20 mouse cellular contexts compared by ENCODE assay signal in the genomic region with DNA sequence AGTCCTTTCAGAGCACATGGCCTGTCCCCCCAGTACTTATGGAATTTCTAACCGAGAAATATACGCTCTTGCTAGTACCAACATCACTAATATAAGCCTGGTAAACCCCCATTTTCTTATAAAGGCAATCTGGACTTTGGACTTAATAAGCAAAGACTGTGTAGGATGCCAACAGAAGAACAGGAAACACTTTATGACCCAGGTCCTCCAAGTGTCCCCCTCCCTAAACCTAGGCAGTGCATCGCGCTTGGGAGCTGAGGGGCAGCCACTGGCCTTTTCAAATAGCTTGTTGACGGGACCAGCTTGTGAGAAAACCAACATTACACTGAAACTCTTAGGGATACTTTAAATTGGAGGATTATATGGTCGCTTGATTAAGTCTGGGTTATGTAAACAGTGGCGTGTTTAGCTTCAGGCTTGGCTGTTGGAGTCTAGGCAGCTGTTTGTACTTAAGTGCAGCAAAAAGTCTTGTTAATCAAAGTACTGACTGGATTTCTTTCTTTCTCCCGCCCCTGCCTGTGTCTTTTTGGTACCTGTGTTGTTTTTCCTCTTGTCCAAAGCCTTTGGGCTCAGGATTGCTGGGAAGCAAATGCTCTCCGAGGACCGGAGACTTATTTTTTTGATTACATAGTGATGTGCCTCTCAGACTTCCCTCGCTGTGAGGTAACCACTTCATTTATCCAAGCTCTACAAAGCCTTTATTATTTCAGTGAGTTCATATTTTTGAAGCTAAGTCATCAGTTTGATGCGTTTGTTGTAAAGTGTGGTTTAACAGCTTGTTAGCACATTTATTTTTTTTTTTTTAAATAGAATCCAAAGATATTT.
DNase-seq lines count a peak whose midpoint lies in the region; ATAC-seq and TF ChIP-seq lines count a peak whose summit lies in the region.
"Had no signal": no experiment of that assay in that cellular context is flagged by ENCODE, and none has a peak within 500 bp of the region (broad histone marks: within the 10 kb centered on the region; RNA-seq: fewer than 3 reads in every experiment).

No protein-coding gene starts in this region.

- 35% methylated on average over 12 of the region's 12 CpGs for WGBS in intestine, embryonic 14.5 days
- 32% methylated on average over 12 of the region's 12 CpGs for WGBS in intestine, postnatal 0 days
- 23% methylated on average over 12 of the region's 12 CpGs for WGBS in embryonic facial prominence, embryonic 11.5 days
- 17% methylated on average over 12 of the region's 12 CpGs for WGBS in limb, embryonic 13.5 days

- H3K4me2 ChIP-seq in intestine, embryonic 14.5 days (ENCODE audit: low read length), result 0 out of 2 replicates have a peak overlapping the region, but pooled peaks have one; percentile 2
- H3K4me2 ChIP-seq in intestine, postnatal 0 days (replicated peaks; ENCODE audit: low read depth), result no peak overlapping the region
- no peak overlapping the region for H3K4me2 ChIP-seq in embryonic facial prominence, embryonic 11.5 days (ENCODE audit: low read depth, low read length)
- peak overlapping the region; percentile 34 for H3K4me2 ChIP-seq in limb, embryonic 13.5 days (replicated peaks)
- H3K4me2 ChIP-seq: midbrain, embryonic 15.5 days; neural tube, embryonic 12.5 days had no signal

- no peak for TF ChIP-seq CTCF in intestine, postnatal 0 days (IDR thresholded peaks at IDR 0.05; ENCODE audit: low read depth)
- no peak for TF ChIP-seq CTCF in Patski (IDR thresholded peaks at IDR 0.05)

- in situ Hi-C loops in Patski (cut with MboI; ENCODE audit: low pct_unique_long_range_greater_than_20kb), result no loop called here

- no peak overlapping the region for H3K4me3 ChIP-seq in intestine, embryonic 14.5 days (ENCODE audit: low read depth, low read length)
- H3K4me3 ChIP-seq in intestine, postnatal 0 days (ENCODE audit: low read depth, low read length), result no peak overlapping the region
- H3K4me3 ChIP-seq in embryonic facial prominence, embryonic 11.5 days (ENCODE audit: low read depth, low read length), result no peak overlapping the region
- H3K4me3 ChIP-seq in limb, embryonic 13.5 days, result no peak overlapping the region
- H3K4me3 ChIP-seq: erythroblast, embryonic 14.5 days; midbrain, embryonic 15.5 days; neural tube, embryonic 12.5 days had no signal

- H3K36me3 ChIP-seq in intestine, embryonic 14.5 days (ENCODE audit: control insufficient read depth, insufficient read depth, low read length), result no peaks in the 10 kb centered on the region
- no peaks in the 10 kb centered on the region for H3K36me3 ChIP-seq in intestine, postnatal 0 days (ENCODE audit: control insufficient read depth, insufficient read depth)
- H3K36me3 ChIP-seq in embryonic facial prominence, embryonic 11.5 days (replicated peaks; ENCODE audit: control insufficient read depth, insufficient read depth, low read depth, low read length), result no peaks in the 10 kb centered on the region
- no peaks in the 10 kb centered on the region for H3K36me3 ChIP-seq in limb, embryonic 13.5 days
- H3K36me3 ChIP-seq: midbrain, embryonic 15.5 days; neural tube, embryonic 12.5 days had no signal

- no peak for ATAC-seq in intestine, embryonic 14.5 days (replicated peaks; ENCODE audit: low FRiP score, low TSS enrichment, low read depth)
- ATAC-seq in intestine, postnatal 0 days, result no peak
- peak; percentile 60 for ATAC-seq in Patski
- ATAC-seq in embryonic facial prominence, embryonic 11.5 days (replicated peaks; ENCODE audit: insufficient number of reproducible peaks, low FRiP score, low TSS enrichment, low read depth), result 0 out of 2 replicates have a peak, but pooled peaks have one; percentile 60
- peak; percentile 69; the same call in 1 of the 2 replicates for ATAC-seq in limb, embryonic 13.5 days (ENCODE audit: low FRiP score, low read depth)
- ATAC-seq: activated CD4-positive, CD25-positive, alpha-beta regulatory T cell, adult 4 months; liver, postnatal 0 days had no signal

- H3K27me3 ChIP-seq in intestine, embryonic 14.5 days (replicated peaks; ENCODE audit: control insufficient read depth, insufficient read depth, low read length), result no peaks in the 10 kb centered on the region
- H3K27me3 ChIP-seq in intestine, postnatal 0 days (replicated peaks; ENCODE audit: control insufficient read depth, insufficient read depth, low read length), result no peaks in the 10 kb centered on the region
- H3K27me3 ChIP-seq in Patski, result peaks cover 19% of the 10 kb centered on the region
- no peaks in the 10 kb centered on the region for H3K27me3 ChIP-seq in embryonic facial prominence, embryonic 11.5 days (ENCODE audit: control insufficient read depth, insufficient read depth, low read length)
- peaks cover 9% of the 10 kb centered on the region; the same call in 1 of the 2 replicates for H3K27me3 ChIP-seq in limb, embryonic 13.5 days
- H3K27me3 ChIP-seq: neural tube, embryonic 12.5 days had no signal

- no peaks in the 10 kb centered on the region for H3K9me3 ChIP-seq in intestine, embryonic 14.5 days (ENCODE audit: control insufficient read depth, low read length)
- H3K9me3 ChIP-seq in intestine, postnatal 0 days (ENCODE audit: control insufficient read depth), result no peaks in the 10 kb centered on the region
- H3K9me3 ChIP-seq in embryonic facial prominence, embryonic 11.5 days (replicated peaks; ENCODE audit: control insufficient read depth, low read length), result no peaks in the 10 kb centered on the region
- no peaks in the 10 kb centered on the region for H3K9me3 ChIP-seq in limb, embryonic 13.5 days
- H3K9me3 ChIP-seq: midbrain, embryonic 15.5 days; neural tube, embryonic 12.5 days had no signal

- no peak overlapping the region for H3K9ac ChIP-seq in intestine, embryonic 14.5 days (ENCODE audit: low read length)
- H3K9ac ChIP-seq in intestine, postnatal 0 days (ENCODE audit: low read depth, low read length), result no peak overlapping the region
- no peak overlapping the region for H3K9ac ChIP-seq in embryonic facial prominence, embryonic 11.5 days (replicated peaks; ENCODE audit: low read length)
- H3K9ac ChIP-seq in limb, embryonic 13.5 days, result no peak overlapping the region
- H3K9ac ChIP-seq: liver, postnatal 0 days; midbrain, embryonic 15.5 days; neural tube, embryonic 12.5 days had no signal

- POLR2A ChIA-PET in Patski (lab: Charles Lee), result no interaction called here

- CTCF ChIA-PET in Patski (lab: Charles Lee), result interaction anchor here (0.7 kb wide), 1 partner anchor 10 kb away, joined by 3 read pairs; no protein-coding TSS in a partner anchor

- H3K27ac ChIP-seq in intestine, embryonic 14.5 days (ENCODE audit: low read depth), result no peak overlapping the region
- no peak overlapping the region for H3K27ac ChIP-seq in intestine, postnatal 0 days (ENCODE audit: low read depth, low read length)
- H3K27ac ChIP-seq in embryonic facial prominence, embryonic 11.5 days (replicated peaks; ENCODE audit: low read depth, low read length), result no peak overlapping the region
- peak overlapping the region; percentile 2; the same call in 1 of the 2 replicates for H3K27ac ChIP-seq in limb, embryonic 13.5 days
- H3K27ac ChIP-seq: midbrain, embryonic 15.5 days; neural tube, embryonic 12.5 days had no signal

- DNase-seq in intestine, embryonic 14.5 days (ENCODE audit: low spot score), result no peak
- DNase-seq in Patski (ENCODE audit: low read depth, low spot score), result peak; percentile 38
- peak; percentile 74 for DNase-seq in embryonic facial prominence, embryonic 11.5 days (ENCODE audit: low spot score)
- DNase-seq in ovary, postnatal 36 days (ENCODE audit: low spot score), result no peak
- DNase-seq in adrenal gland, postnatal 25 days, result no peak
- DNase-seq: cerebellum, adult 9-10 months; heart, adult 11 months; heart, postnatal 4 days; kidney, adult 18-20 months; layer of hippocampus, adult 9-11 months; liver, postnatal 0 days; retina, postnatal 1 day; spleen, adult 18-20 months; thymus, adult 2 months had no signal

- H3K4me1 ChIP-seq in intestine, embryonic 14.5 days (replicated peaks; ENCODE audit: control insufficient read depth, insufficient read depth, low read length), result peaks cover 6% of the 10 kb centered on the region; the same call in 1 of the 2 replicates
- no peaks in the 10 kb centered on the region for H3K4me1 ChIP-seq in intestine, postnatal 0 days (replicated peaks; ENCODE audit: control insufficient read depth, insufficient read depth, low read length)
- H3K4me1 ChIP-seq in embryonic facial prominence, embryonic 11.5 days (ENCODE audit: control insufficient read depth, insufficient read depth, low read length), result no peaks in the 10 kb centered on the region
- H3K4me1 ChIP-seq in limb, embryonic 13.5 days, result peaks cover 21% of the 10 kb centered on the region
- H3K4me1 ChIP-seq: midbrain, embryonic 15.5 days had no signal

Comparison
In these comparisons a context has a peak if more than half of its experiments do, and no peak if none do; other contexts are left out.
1. H3K4me2 ChIP-seq: peak in intestine, embryonic 14.5 days (single experiment) and limb, embryonic 13.5 days (single experiment); none in intestine, postnatal 0 days (single experiment) and embryonic facial prominence, embryonic 11.5 days (single experiment).
2. ATAC-seq: peak in Patski (single experiment), embryonic facial prominence, embryonic 11.5 days (single experiment) and limb, embryonic 13.5 days (single experiment); none in intestine, embryonic 14.5 days (single experiment) and intestine, postnatal 0 days (single experiment).
3. DNase-seq: peak in Patski (single experiment) and embryonic facial prominence, embryonic 11.5 days (single experiment); none in intestine, embryonic 14.5 days (single experiment), ovary, postnatal 36 days (single experiment) and adrenal gland, postnatal 25 days (single experiment).